Mouse (Mus musculus) MEL (cell line): ENCODE data around the gene Crcp. TPM values are rescaled to one million over a fixed set of nuclear protein-coding genes. Genes with fewer than 3 reads are reported as not detected.

Experiments used
- DNase-seq: peaks from one replicate; pipeline ENCODE4 v3.0.0; 2011; ENCODE audit warnings: low read depth, low spot score
- H3K27ac ChIP-seq: 2 replicates; pipeline ENCODE4 v1.5.1; 2012; ENCODE audit warnings: low read depth, mild to moderate bottlenecking, control low read depth, low read length, moderate library complexity; ENCODE audit not compliant: control insufficient read depth
- H3K27me3 ChIP-seq, 2 experiments: fragments of 150-350 bp in 1 of 2; sonication (generic) in 1 of 2; 2 replicates each; pipeline ENCODE4 v1.6.1; 2012; ENCODE audit warnings: low read length in 2 of 2, mild to moderate bottlenecking in 2 of 2, improper control_type of control experiment in 1 of 2, moderate library complexity in 1 of 2; ENCODE audit not compliant: insufficient read depth in 2 of 2, control insufficient read depth in 1 of 2
- H3K36me3 ChIP-seq, 2 experiments: 2 replicates each; pipeline ENCODE4 v1.6.1; 2012 to 2014; ENCODE audit warnings: low read length in 2 of 2, improper control_type of control experiment in 1 of 2, inconsistent platforms in 1 of 2, mild to moderate bottlenecking in 1 of 2; ENCODE audit not compliant: insufficient read depth in 2 of 2, control insufficient read depth in 1 of 2
- H3K4me1 ChIP-seq, 2 experiments: fragments of 150-350 bp in 1 of 2; sonication (generic) in 1 of 2; 2 replicates each; pipeline ENCODE4 v1.6.1; 2012; ENCODE audit warnings: low read length in 2 of 2, improper control_type of control experiment in 1 of 2, mild to moderate bottlenecking in 1 of 2; ENCODE audit not compliant: insufficient read depth in 2 of 2, control insufficient read depth in 1 of 2
- H3K4me3 ChIP-seq, 2 experiments: fragments of 150-350 bp in 1 of 2; sonication (generic) in 1 of 2; 2 replicates each; pipeline ENCODE4 v1.5.1; 2012; ENCODE audit warnings: low read depth in 2 of 2, low read length in 2 of 2, mild to moderate bottlenecking in 2 of 2, moderate library complexity in 2 of 2, control low read depth in 1 of 2, improper control_type of control experiment in 1 of 2; ENCODE audit not compliant: control insufficient read depth in 1 of 2, insufficient read depth in 1 of 2
- H3K79me2 ChIP-seq: 2 replicates; pipeline ENCODE4 v1.6.1; 2012; ENCODE audit warnings: mild to moderate bottlenecking, low read length, moderate library complexity; ENCODE audit not compliant: control insufficient read depth, poor library complexity, insufficient read depth
- H3K9ac ChIP-seq: 2 replicates; pipeline ENCODE4 v1.6.1; 2012; ENCODE audit warnings: low read depth, mild to moderate bottlenecking, control low read depth, low read length, moderate library complexity; ENCODE audit not compliant: control insufficient read depth, poor library complexity, severe bottlenecking
- H3K9me3 ChIP-seq: fragments of 150-350 bp; sonication (generic); replicated peaks from 2 replicates; pipeline ENCODE4 v1.6.1; 2012; ENCODE audit warnings: mild to moderate bottlenecking, low read length, improper control_type of control experiment, moderate library complexity; ENCODE audit not compliant: insufficient read depth
- BHLHE40 ChIP-seq: IDR thresholded peaks from 2 replicates; pipeline ENCODE4 v1.6.1; 2012; ENCODE audit warnings: low read depth, mild to moderate bottlenecking, inconsistent platforms, low read length, improper control_type of control experiment, borderline replicate concordance
- CHD1 ChIP-seq: IDR thresholded peaks from 2 replicates; pipeline ENCODE4 v1.6.1; 2012; ENCODE audit warnings: low read depth, mild to moderate bottlenecking, inconsistent platforms, low read length, improper control_type of control experiment
- CHD2 ChIP-seq: IDR thresholded peaks from 2 replicates; pipeline ENCODE4 v1.6.1; 2011; ENCODE audit warnings: low read length, improper control_type of control experiment
- CTCF ChIP-seq, 3 experiments: IDR thresholded peaks in 2 of 3; conservative IDR thresholded peaks in 1 of 3; 2 replicates each; pipeline ENCODE4 v1.5.1; 2011 to 2012; ENCODE audit warnings: low read length in 3 of 3, low read depth in 2 of 3, mild to moderate bottlenecking in 2 of 3, improper control_type of control experiment in 1 of 3, inconsistent platforms in 1 of 3, mixed read lengths in 1 of 3, moderate library complexity in 1 of 3; ENCODE audit not compliant: control insufficient read depth in 1 of 3, insufficient read depth in 1 of 3, poor library complexity in 1 of 3, severe bottlenecking in 1 of 3
- E2F4 ChIP-seq: IDR thresholded peaks from 2 replicates; pipeline ENCODE4 v1.6.1; 2011; ENCODE audit warnings: low read depth, low read length, improper control_type of control experiment, borderline replicate concordance
- ELF1 ChIP-seq: IDR thresholded peaks from 2 replicates; pipeline ENCODE4 v1.6.1; 2014; ENCODE audit warnings: low read depth, mild to moderate bottlenecking, inconsistent platforms, low read length, improper control_type of control experiment, moderate library complexity
- EP300 ChIP-seq, 2 experiments: IDR thresholded peaks; 2 replicates each; pipeline ENCODE4 v1.6.1; 2011; ENCODE audit warnings: improper control_type of control experiment in 2 of 2, low read length in 2 of 2, low read depth in 1 of 2, mild to moderate bottlenecking in 1 of 2
- ETS1 ChIP-seq: IDR thresholded peaks from 2 replicates; pipeline ENCODE4 v1.6.1; 2012; ENCODE audit warnings: low read depth, mild to moderate bottlenecking, inconsistent platforms, low read length, improper control_type of control experiment, moderate library complexity
- GABPA ChIP-seq: IDR thresholded peaks from 2 replicates; pipeline ENCODE4 v1.6.1; 2012; ENCODE audit warnings: low read depth, mild to moderate bottlenecking, inconsistent platforms, low read length, improper control_type of control experiment, moderate library complexity
- GATA1 ChIP-seq: IDR thresholded peaks from 2 replicates; pipeline ENCODE4 v1.6.1; 2011; ENCODE audit warnings: low read depth, low read length, improper control_type of control experiment
- HCFC1 ChIP-seq: IDR thresholded peaks from 2 replicates; pipeline ENCODE4 v1.6.1; 2012; ENCODE audit warnings: low read depth, mild to moderate bottlenecking, inconsistent platforms, low read length, improper control_type of control experiment, moderate library complexity
- JUND ChIP-seq: IDR thresholded peaks from 2 replicates; pipeline ENCODE4 v1.6.1; 2011; ENCODE audit warnings: low read depth, mild to moderate bottlenecking, improper control_type of control experiment, low read length
- KAT2A ChIP-seq: conservative IDR thresholded peaks from 2 replicates; pipeline ENCODE4 v1.6.1; 2012; ENCODE audit warnings: low read depth, low read length, improper control_type of control experiment, inconsistent platforms
- MAFK ChIP-seq: IDR thresholded peaks from 2 replicates; pipeline ENCODE4 v1.6.1; 2011; ENCODE audit warnings: low read depth, mild to moderate bottlenecking, low read length, improper control_type of control experiment, borderline replicate concordance
- MAX ChIP-seq: IDR thresholded peaks from 2 replicates; pipeline ENCODE4 v1.6.1; 2011; ENCODE audit warnings: low read length, improper control_type of control experiment
- MAZ ChIP-seq: IDR thresholded peaks from 2 replicates; pipeline ENCODE4 v1.6.1; 2012; ENCODE audit warnings: low read depth, mild to moderate bottlenecking, inconsistent platforms, low read length, improper control_type of control experiment
- MEF2A ChIP-seq: IDR thresholded peaks from 2 replicates; pipeline ENCODE4 v1.6.1; 2014; ENCODE audit warnings: low read depth, mild to moderate bottlenecking, inconsistent platforms, low read length, improper control_type of control experiment; ENCODE audit not compliant: poor library complexity, insufficient replicate concordance, severe bottlenecking; ENCODE audit errors: extremely low read depth
- MXI1 ChIP-seq: IDR thresholded peaks from 2 replicates; pipeline ENCODE4 v1.6.1; 2011; ENCODE audit warnings: mild to moderate bottlenecking, low read depth, low read length, improper control_type of control experiment
- MYC ChIP-seq: IDR thresholded peaks from 2 replicates; pipeline ENCODE4 v1.6.1; 2011; ENCODE audit warnings: low read depth, mild to moderate bottlenecking, low read length, improper control_type of control experiment, moderate library complexity
- NRF1 ChIP-seq: IDR thresholded peaks from 2 replicates; pipeline ENCODE4 v1.6.1; 2014; ENCODE audit warnings: low read depth, mild to moderate bottlenecking, inconsistent platforms, low read length, improper control_type of control experiment, moderate library complexity; ENCODE audit not compliant: poor library complexity, insufficient read depth, severe bottlenecking
- POLR2A ChIP-seq, 2 experiments: IDR thresholded peaks; 2 replicates each; pipeline ENCODE4 v1.6.1; 2011 to 2012; ENCODE audit warnings: low read length in 2 of 2, mild to moderate bottlenecking in 2 of 2, control low read depth in 1 of 2, improper control_type of control experiment in 1 of 2, low read depth in 1 of 2, moderate library complexity in 1 of 2; ENCODE audit not compliant: control insufficient read depth in 1 of 2, insufficient read depth in 1 of 2, poor library complexity in 1 of 2
- POLR2AphosphoS5 ChIP-seq: IDR thresholded peaks from 2 replicates; pipeline ENCODE4 v1.6.1; 2012; ENCODE audit warnings: low read depth, borderline replicate concordance, mild to moderate bottlenecking, inconsistent platforms, low read length, moderate library complexity, mixed read lengths
- RCOR1 ChIP-seq: IDR thresholded peaks from 2 replicates; pipeline ENCODE4 v1.6.1; 2012; ENCODE audit warnings: low read depth, mild to moderate bottlenecking, inconsistent platforms, low read length, improper control_type of control experiment
- TAL1 ChIP-seq: IDR thresholded peaks from 2 replicates; pipeline ENCODE4 v1.6.1; 2012; ENCODE audit warnings: mild to moderate bottlenecking, inconsistent platforms, low read length, moderate library complexity, mixed read lengths
- TBP ChIP-seq: IDR thresholded peaks from 2 replicates; pipeline ENCODE4 v1.8.0; 2011; ENCODE audit warnings: low read depth, low read length, improper control_type of control experiment
- TCF12 ChIP-seq: IDR thresholded peaks from 2 replicates; pipeline ENCODE4 v1.6.1; 2014; ENCODE audit warnings: low read depth, mild to moderate bottlenecking, inconsistent platforms, low read length, improper control_type of control experiment, moderate library complexity
- UBTF ChIP-seq: IDR thresholded peaks from 2 replicates; pipeline ENCODE4 v1.6.1; 2012; ENCODE audit warnings: low read depth, mild to moderate bottlenecking, inconsistent platforms, low read length, improper control_type of control experiment, moderate library complexity, borderline replicate concordance; ENCODE audit not compliant: insufficient read depth
- USF1 ChIP-seq: IDR thresholded peaks from 2 replicates; pipeline ENCODE4 v1.6.1; 2014; ENCODE audit warnings: low read depth, mild to moderate bottlenecking, inconsistent platforms, low read length, improper control_type of control experiment, moderate library complexity
- ZC3H11A ChIP-seq: IDR thresholded peaks from 2 replicates; pipeline ENCODE4 v1.6.1; 2012; ENCODE audit warnings: low read depth, mild to moderate bottlenecking, inconsistent platforms, low read length, improper control_type of control experiment
- ZMIZ1 ChIP-seq: IDR thresholded peaks from 2 replicates; pipeline ENCODE4 v1.6.1; 2012; ENCODE audit warnings: low read depth, mild to moderate bottlenecking, inconsistent platforms, low read length, improper control_type of control experiment, moderate library complexity
- ZNF384 ChIP-seq: IDR thresholded peaks from 2 replicates; pipeline ENCODE4 v1.6.1; 2012; ENCODE audit warnings: low read depth, mild to moderate bottlenecking, inconsistent platforms, low read length, improper control_type of control experiment
- polyA plus RNA-seq, 2 experiments: library from polyadenylated mRNA; stranded (reverse) in 1 of 2; unstranded in 1 of 2; fragments of >175 nt in 1 of 2; fragments of >200 nt in 1 of 2; gene quantifications; 2 replicates each; pipeline versions ENCODE4 v1.2.1 to v1.2.4; 2012; ENCODE audit warnings: low replicate concordance in 2 of 2, low read depth in 1 of 2; ENCODE audit not compliant: insufficient read length in 2 of 2, insufficient read depth in 1 of 2, missing spikeins in 1 of 2
- total RNA-seq: library from RNA; depleted of rRNA; stranded (reverse); fragments of 300-350 nt; gene quantifications from 2 replicates; pipeline ENCODE4 v1.2.3, GENCODE M21; 2012

The Crcp gene
- total and polyA plus RNA-seq, 3 experiments = 56.2 to 69.6 TPM; not detected in 1

- H3K36me3 ChIP-seq = peaks cover 2 to 6% of the 10 kb centered on the region in 2 experiments; a peak in 3 of 4 replicates
- no peaks in the 10 kb centered on the region for H3K27me3 ChIP-seq
- H3K27ac ChIP-seq = no peak overlapping the region
- no peak overlapping the region for H3K4me3 ChIP-seq
- TF ChIP-seq MXI1 = 0 out of 2 replicates have a peak, but pooled peaks have one; percentile 19
- TF ChIP-seq POLR2A (IDR thresholded peaks at IDR 0.05; ENCODE audit: control insufficient read depth in 1 of 2, insufficient read depth in 1 of 2, low read depth in 1 of 2, low read length in 2 of 2, poor library complexity in 1 of 2) = no peak
- no peak for TF ChIP-seq ZMIZ1
- no peak for TF ChIP-seq CHD2
- no peak for TF ChIP-seq MAX
- TF ChIP-seq USF1 = peak; percentile 60
- no peak for TF ChIP-seq KAT2A
- TF ChIP-seq CHD1 = no peak
- TF ChIP-seq MYC = 0 out of 2 replicates have a peak, but pooled peaks have one; percentile 22
- TF ChIP-seq POLR2AphosphoS5 = no peak
- TF ChIP-seq MAFK = no peak
- TF ChIP-seq NRF1 = no peak
- TF ChIP-seq UBTF = no peak
- TF ChIP-seq GATA1 = peak; percentile 9; the same call in 1 of the 2 replicates
- no peak for TF ChIP-seq EP300 (IDR thresholded peaks at IDR 0.05; ENCODE audit: low read depth in 1 of 2, low read length in 2 of 2)
- no peak for TF ChIP-seq RCOR1
- no peak for TF ChIP-seq MAZ
- TF ChIP-seq TAL1 = no peak
- no peak for TF ChIP-seq TBP
- TF ChIP-seq E2F4 = no peak
- no peak for TF ChIP-seq BHLHE40
- TF ChIP-seq TCF12 = no peak
- no peak for TF ChIP-seq ETS1
- TF ChIP-seq ZC3H11A = no peak
- no peak for TF ChIP-seq GABPA
- no peak for TF ChIP-seq ELF1
- TF ChIP-seq CTCF (IDR thresholded peaks at IDR 0.05 in 2 of 3, conservative IDR thresholded peaks at IDR 0.05 in 1 of 3; ENCODE audit: control insufficient read depth in 1 of 3, insufficient read depth in 1 of 3, low read depth in 2 of 3, low read length in 3 of 3, poor library complexity in 1 of 3, severe bottlenecking in 1 of 3) = no peak
- no peak for TF ChIP-seq HCFC1
- no peak for TF ChIP-seq MEF2A
- TF ChIP-seq ZNF384 = peak; percentile 58; the same call in 1 of the 2 replicates
- TF ChIP-seq JUND = no peak
- H3K9me3 ChIP-seq = no peaks in the 10 kb centered on the region
- peak; percentile 48 for DNase-seq
- no peaks in the 10 kb centered on the region for H3K79me2 ChIP-seq
- H3K4me1 ChIP-seq = peaks cover 0 to 4% of the 10 kb centered on the region in 2 experiments; a peak in 1 of 4 replicates
- no peak overlapping the region for H3K9ac ChIP-seq
Observed at GRCm38 (mm10) chr5:129991898-129992297, 37.2 kb upstream of the Crcp start.
